Mouse (Mus musculus) midbrain, embryonic 10.5 days (tissue): ENCODE data around the gene Mecom. TPM values are rescaled to one million over a fixed set of nuclear protein-coding genes. Genes with fewer than 3 reads are reported as not detected.
"Not testable (repeated sequence)": the region's sequence is repeated elsewhere in the genome, so short reads cannot be mapped to it uniquely, and the experiment has no call there.

Experiments used
- DNase-seq: peaks from one replicate; pipeline ENCODE4 v3.0.0-alpha.2; 2017; ENCODE audit warnings: low spot score
- H3K27ac ChIP-seq: fragments of 300-500 bp; sonication (generic); replicated peaks from 2 replicates; pipeline ENCODE4 v1.5.1; 2016; ENCODE audit warnings: mild to moderate bottlenecking
- H3K27me3 ChIP-seq: fragments of 300-500 bp; sonication (generic); 2 replicates; pipeline ENCODE4 v1.6.1; 2016; ENCODE audit warnings: low read depth, mild to moderate bottlenecking; ENCODE audit not compliant: poor library complexity, severe bottlenecking
- H3K36me3 ChIP-seq: fragments of 300-500 bp; sonication (generic); 2 replicates; pipeline ENCODE4 v1.6.1; 2016; ENCODE audit warnings: mild to moderate bottlenecking, moderate library complexity
- H3K4me1 ChIP-seq: fragments of 300-500 bp; sonication (generic); 2 replicates; pipeline ENCODE4 v1.6.1; 2016
- H3K4me3 ChIP-seq: fragments of 300-500 bp; sonication (generic); 2 replicates; pipeline ENCODE4 v1.5.1; 2016; ENCODE audit warnings: mild to moderate bottlenecking, moderate library complexity
- H3K9me3 ChIP-seq: fragments of 300-500 bp; sonication (generic); replicated peaks from 2 replicates; pipeline ENCODE4 v1.6.1; 2016; ENCODE audit warnings: mild to moderate bottlenecking
- WGBS: fragments of 180-500 bp; shearing (Covaris S2); methylation state at CpG from one replicate; pipeline ENCODE4 v1.1.7; 2016; 5-methylcytosine and 5-hydroxymethylcytosine counted together
- polyA plus RNA-seq: library from polyadenylated mRNA; unstranded; fragments of >200 nt; fragmentation: Nextera tagmentation; extraction: Ambion mirVana; gene quantifications from 2 replicates; pipeline ENCODE4 v1.2.1, GENCODE M21; 2016

Gene Mecom
- polyA plus RNA-seq = 22.6 and 34.8 TPM in 2 replicates

DNA sequence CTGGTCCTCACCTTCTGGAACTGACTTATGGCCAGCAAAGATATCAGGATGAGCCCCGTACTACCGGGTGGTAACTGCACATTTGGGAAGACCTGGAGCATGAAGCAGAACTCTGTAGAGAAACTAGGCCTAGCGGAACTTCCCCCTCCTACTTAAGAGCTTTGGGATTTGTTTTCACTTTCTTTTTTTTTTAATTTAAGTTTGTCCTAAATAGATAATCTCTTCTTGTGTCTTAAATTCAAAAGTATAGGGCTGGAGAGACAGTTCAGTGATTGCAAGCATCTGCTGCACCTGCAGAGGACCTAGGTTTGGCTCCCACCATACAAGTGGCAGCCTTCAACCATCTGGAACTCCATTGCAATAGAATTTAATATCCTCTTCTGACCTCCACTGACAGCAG lies at the start of gene Mecom:
TSS of gene Mecom (minus strand) at position 101 of the 400 bp plus-strand sequence.
- no peaks in the 10 kb centered on the region for H3K27me3 ChIP-seq
- 90% methylated on average over 3 of the region's 3 CpGs for WGBS
- no peaks in the 10 kb centered on the region for H3K9me3 ChIP-seq
- no peak within 1 kb of the TSS for H3K4me3 ChIP-seq
- H3K27ac ChIP-seq = no peak within 1 kb of the TSS
- H3K4me1 ChIP-seq = 0 out of 2 replicates have a peak, but pooled peaks cover 7% of the 10 kb centered on the region
- H3K36me3 ChIP-seq = no peaks in the 10 kb centered on the region
- no peak for DNase-seq

GRCm38 (mm10) chr3:30597271-30597670 lies 49.5 kb upstream of the Mecom start:
- WGBS = 78% methylated on average over 7 of the region's 7 CpGs
- Histone ChIP-seq H3K9me3 (no peaks in the 10 kb centered on the region), H3K36me3 (no peaks in the 10 kb centered on the region)

DNA sequence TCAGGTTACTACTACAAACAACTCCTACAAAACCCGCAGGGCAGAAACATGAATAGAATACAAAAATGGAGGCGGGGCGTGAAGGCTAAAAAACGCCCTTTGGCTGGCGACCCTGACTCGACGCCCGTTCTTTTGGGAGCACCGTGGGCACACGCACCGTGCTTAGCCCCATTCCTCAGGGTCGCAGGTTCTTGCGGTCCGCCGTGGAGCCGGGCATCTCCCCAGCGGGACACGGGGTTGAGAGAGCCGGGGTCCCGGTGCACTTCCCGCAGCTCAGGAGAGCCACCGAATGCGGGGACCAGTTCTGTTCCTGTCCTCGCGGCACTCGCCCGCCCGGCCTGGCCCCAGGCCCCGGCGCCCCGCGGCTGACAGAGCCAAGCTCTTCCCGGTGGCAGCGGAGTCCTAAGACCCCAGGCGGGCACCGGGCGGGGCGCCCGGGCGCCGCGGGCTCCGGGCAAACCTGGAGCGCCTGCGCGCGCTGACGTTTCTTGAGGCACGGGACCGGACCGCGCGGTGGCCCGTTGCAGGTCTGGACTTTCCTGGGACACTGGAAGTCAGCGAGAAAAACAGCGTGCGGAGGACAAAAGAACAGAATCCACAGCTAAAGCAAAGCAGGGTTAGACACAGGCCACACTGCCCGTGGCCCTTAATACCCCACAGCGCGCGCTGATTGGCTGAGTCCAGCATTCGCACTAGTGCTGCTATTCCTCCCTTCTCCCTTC lies 47.5 kb upstream of the Mecom start:
- WGBS = under 1% methylated on average over 62 of the region's 62 CpGs
- DNase-seq = peak; percentile 64

More at GRCm38 (mm10) chr3:30597271-30597670, 49.5 kb upstream of the Mecom start:
- DNase-seq = no peak
- Histone ChIP-seq H3K4me3 (no peak overlapping the region), H3K27ac (no peak overlapping the region), H3K4me1 (peaks cover 23% of the 10 kb centered on the region), H3K27me3 (peaks cover 61% of the 10 kb centered on the region)

GRCm38 (mm10) chr3:30593719-30594485 lies 46.1 kb upstream of the Mecom start:
- whole genome bisulfite sequencing = 76% methylated on average over 4 of the region's 4 CpGs
- no peak overlapping the region for H3K27ac ChIP-seq

More for the DNA sequence above, 47.5 kb upstream of the Mecom start:
- no peaks in the 10 kb centered on the region for H3K36me3 ChIP-seq
- peaks cover 61% of the 10 kb centered on the region for H3K27me3 ChIP-seq
- no peaks in the 10 kb centered on the region for H3K9me3 ChIP-seq
- peak overlapping the region; percentile 91 for H3K27ac ChIP-seq
- H3K4me3 ChIP-seq = peak overlapping the region; percentile 82
- peaks cover 20% of the 10 kb centered on the region for H3K4me1 ChIP-seq

GRCm38 (mm10) chr3:30592418-30592853 lies 44.6 kb upstream of the Mecom start:
- no peak overlapping the region for H3K27ac ChIP-seq
- no peaks in the 10 kb centered on the region for H3K36me3 ChIP-seq
- H3K27me3 ChIP-seq = peaks cover 33% of the 10 kb centered on the region
- peaks cover 9% of the 10 kb centered on the region for H3K4me1 ChIP-seq
- H3K9me3 ChIP-seq = no peaks in the 10 kb centered on the region
- DNase-seq = peak; percentile 35
- 0% methylated on average over 2 of the region's 2 CpGs for WGBS
- H3K4me3 ChIP-seq = no peak overlapping the region

More at GRCm38 (mm10) chr3:30593719-30594485, 46.1 kb upstream of the Mecom start:
- H3K4me1 ChIP-seq = peaks cover 9% of the 10 kb centered on the region
- H3K27me3 ChIP-seq = peaks cover 48% of the 10 kb centered on the region
- no peaks in the 10 kb centered on the region for H3K36me3 ChIP-seq
- no peak for DNase-seq
- H3K4me3 ChIP-seq = no peak overlapping the region
- no peaks in the 10 kb centered on the region for H3K9me3 ChIP-seq

- no peak for DNase-seq
- WGBS = 90% methylated on average over 6 of the region's 6 CpGs
- Histone ChIP-seq H3K27me3 (peaks cover 6% of the 10 kb centered on the region), H3K4me3 (no peak overlapping the region), H3K9me3 (no peaks in the 10 kb centered on the region), H3K4me1 (peaks cover 3% of the 10 kb centered on the region; the same call in 1 of the 2 replicates), H3K27ac (no peak overlapping the region), H3K36me3 (no peaks in the 10 kb centered on the region)
These were observed 41.1 kb upstream of the Mecom start for GRCm38 (mm10) chr3:30588865-30589264.

DNA sequence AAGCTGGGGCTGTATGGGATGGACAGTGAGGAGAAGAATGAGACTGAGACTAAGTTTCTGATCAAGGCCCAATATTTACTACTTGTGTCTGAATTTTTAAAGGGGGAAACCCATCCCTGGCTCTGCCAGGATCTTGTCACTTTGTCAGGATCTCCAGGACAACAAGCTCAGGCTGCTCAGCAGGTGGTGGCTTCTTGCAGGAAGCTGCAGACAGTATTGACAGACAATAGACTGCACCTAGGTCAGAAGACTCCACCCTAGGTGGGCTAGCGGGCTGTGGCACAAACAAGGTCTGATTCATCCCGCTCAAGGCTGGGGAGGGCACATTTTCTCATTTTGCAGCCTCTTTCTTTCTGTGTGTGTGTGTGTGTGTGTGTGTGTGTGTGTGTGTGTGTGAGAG lies 25.7 kb upstream of the Mecom start:
- no peak overlapping the region for H3K4me3 ChIP-seq
- H3K27ac ChIP-seq = no peak overlapping the region
- WGBS = 17% methylated on average over 2 of the region's 2 CpGs
- H3K9me3 ChIP-seq = no peaks in the 10 kb centered on the region
- no peaks in the 10 kb centered on the region for H3K4me1 ChIP-seq
- no peaks in the 10 kb centered on the region for H3K36me3 ChIP-seq
- H3K27me3 ChIP-seq = no peaks in the 10 kb centered on the region
- no peak for DNase-seq

DNA sequence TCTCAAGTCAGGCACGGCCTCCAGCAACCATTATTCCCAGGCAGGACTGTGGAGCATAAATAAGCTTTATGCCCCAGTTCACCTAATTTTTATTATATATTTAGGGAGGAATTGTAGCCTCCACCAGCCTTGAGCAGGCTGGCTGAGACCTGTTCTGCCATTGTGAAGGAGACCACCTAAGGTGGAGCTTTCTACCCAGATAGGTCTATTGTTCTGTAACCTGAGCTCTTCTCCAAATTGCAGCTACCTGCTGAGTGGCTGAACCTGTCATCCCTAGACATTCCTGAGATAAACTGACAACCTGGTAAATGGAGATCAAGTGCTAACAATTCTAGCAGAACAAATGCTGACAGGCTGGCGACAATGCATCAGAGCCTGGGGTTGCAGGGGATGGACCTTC lies 18.5 kb upstream of the Mecom start:
- not testable (repeated sequence) for H3K4me3 ChIP-seq, H3K9me3 ChIP-seq, H3K27ac ChIP-seq, DNase-seq, H3K4me1 ChIP-seq, H3K36me3 ChIP-seq
- peaks cover 20% of the 10 kb centered on the region for H3K27me3 ChIP-seq
- WGBS = 33% methylated on average over 1 of the region's 2 CpGs

DNA sequence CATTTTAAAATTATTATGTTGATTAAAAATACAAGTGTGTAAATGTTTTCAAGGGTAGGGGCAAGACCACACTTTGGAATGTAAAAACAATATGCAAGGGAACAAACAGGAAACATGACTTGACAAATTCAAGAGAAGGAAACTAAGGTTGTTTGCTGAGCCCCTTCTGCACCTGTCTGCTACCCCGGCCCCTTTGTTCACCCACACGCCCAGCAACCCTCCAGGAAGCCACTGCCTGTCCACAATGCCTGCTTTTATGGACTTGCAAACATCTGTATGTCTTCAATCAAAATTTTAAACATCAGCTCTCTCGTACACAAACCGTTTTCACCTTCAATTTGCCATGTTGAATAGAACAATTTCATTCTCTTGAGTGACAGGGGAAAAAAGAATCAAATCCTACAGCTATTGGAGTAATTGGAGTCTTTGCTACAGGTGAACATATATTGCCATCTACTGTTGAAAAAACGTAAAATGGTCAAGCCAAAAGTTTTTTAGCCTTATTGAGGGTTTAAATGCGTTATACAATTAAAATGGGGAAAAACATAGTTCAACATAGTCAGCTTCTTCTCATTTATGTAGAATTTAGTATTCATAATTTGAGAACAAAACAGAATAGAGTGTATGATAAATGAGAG lies 13.0 kb upstream of the Mecom start:
- H3K9me3 ChIP-seq = no peaks in the 10 kb centered on the region
- H3K27me3 ChIP-seq = peaks cover 20% of the 10 kb centered on the region
- no peaks in the 10 kb centered on the region for H3K4me1 ChIP-seq
- WGBS = 63% methylated on average over 6 of the region's 6 CpGs
- no peak overlapping the region for H3K4me3 ChIP-seq
- DNase-seq = no peak
- no peak overlapping the region for H3K27ac ChIP-seq
- H3K36me3 ChIP-seq = no peaks in the 10 kb centered on the region

DNA sequence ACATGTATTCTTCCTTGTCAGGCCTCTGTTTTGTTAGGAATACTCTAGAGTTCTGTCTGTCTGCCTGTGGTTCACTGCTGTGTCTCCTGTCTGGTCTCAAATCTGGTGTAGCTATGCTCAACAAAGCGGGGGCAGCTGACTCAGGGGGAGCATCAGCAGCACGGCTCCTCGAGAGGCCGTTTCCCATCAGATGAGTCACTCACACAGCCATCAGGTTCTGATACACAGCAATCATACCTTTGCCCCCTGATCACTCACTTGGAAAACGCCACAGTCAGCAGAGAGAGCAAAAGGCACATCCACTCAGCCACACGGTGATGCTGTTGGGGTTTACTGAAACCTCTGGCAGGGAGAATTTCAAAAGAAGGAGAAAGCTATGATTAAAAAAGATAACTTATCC lies 5.9 kb upstream of the Mecom start:
- DNase-seq = no peak
- Histone ChIP-seq H3K4me3 (no peak overlapping the region), H3K9me3 (no peaks in the 10 kb centered on the region), H3K4me1 (no peaks in the 10 kb centered on the region), H3K27me3 (no peaks in the 10 kb centered on the region), H3K27ac (no peak overlapping the region), H3K36me3 (no peaks in the 10 kb centered on the region)
- 71% methylated on average over 6 of the region's 6 CpGs for WGBS

DNA sequence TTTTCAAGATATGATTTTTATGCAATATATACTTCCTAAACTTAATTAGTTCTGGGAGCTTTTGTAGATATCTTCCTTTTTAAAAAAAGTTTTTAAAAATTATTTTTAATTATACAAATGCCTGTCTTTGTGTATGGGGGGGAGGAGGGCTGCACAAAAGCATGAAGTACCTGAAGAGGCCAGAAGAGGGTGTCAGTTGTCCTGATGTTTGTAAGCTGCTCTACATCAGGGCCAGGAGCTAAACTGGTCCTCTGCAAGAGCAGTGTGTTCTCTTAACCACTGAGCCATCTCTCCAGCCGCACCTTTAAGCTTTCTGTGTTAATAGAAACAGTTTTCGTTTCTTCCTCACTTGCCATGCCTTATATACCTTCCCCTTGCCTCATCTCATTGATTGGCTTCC lies 2.4 kb upstream of the Mecom start:
- Histone ChIP-seq H3K9me3 (no peaks in the 10 kb centered on the region), H3K4me3 (no peak overlapping the region), H3K4me1 (0 out of 2 replicates have a peak, but pooled peaks cover 7% of the 10 kb centered on the region), H3K27me3 (no peaks in the 10 kb centered on the region), H3K27ac (no peak overlapping the region), H3K36me3 (no peaks in the 10 kb centered on the region)
- DNase-seq = no peak
- 49% methylated on average over 2 of the region's 2 CpGs for WGBS

DNA sequence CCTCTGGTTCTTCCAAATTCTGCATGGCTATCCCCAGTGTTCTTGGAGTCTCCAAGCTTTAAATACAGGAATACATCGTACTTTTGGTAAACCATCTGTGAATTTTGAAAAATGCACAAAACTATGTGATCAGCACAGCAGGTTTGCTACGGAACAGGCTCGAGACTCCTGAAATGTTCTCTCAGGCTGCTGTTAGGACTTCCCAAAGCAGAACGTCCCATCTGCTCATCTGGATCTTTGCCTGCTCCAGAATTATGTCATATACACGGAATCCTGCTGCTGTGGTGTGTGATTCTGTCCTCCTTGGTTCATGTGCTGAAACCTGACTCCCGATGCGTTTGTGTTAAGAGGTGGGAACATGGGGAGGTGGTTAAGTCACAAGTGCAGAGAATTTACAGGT lies 1.1 kb upstream of the Mecom start:
- WGBS = 85% methylated on average over 7 of the region's 7 CpGs

More for the DNA sequence above, 1.1 kb upstream of the Mecom start:
- H3K27ac ChIP-seq = no peak overlapping the region
- H3K4me1 ChIP-seq = 0 out of 2 replicates have a peak, but pooled peaks cover 7% of the 10 kb centered on the region
- DNase-seq = no peak
- H3K27me3 ChIP-seq = no peaks in the 10 kb centered on the region
- H3K36me3 ChIP-seq = no peaks in the 10 kb centered on the region
- H3K4me3 ChIP-seq = no peak overlapping the region
- no peaks in the 10 kb centered on the region for H3K9me3 ChIP-seq
